Mouse (Mus musculus) brain, embryonic 14.5 days (tissue): ENCODE measurements around the gene Gm29427.

ENCODE experiments used
- CTCF ChIP-seq: fragments of 200-500 bp; IDR thresholded peaks from 2 replicates; pipeline ENCODE4 v1.5.1; 2012; ENCODE audit warnings: inconsistent platforms, mild to moderate bottlenecking, moderate library complexity, borderline replicate concordance; ENCODE audit not compliant: insufficient read depth, insufficient read length; ENCODE audit errors: extremely low read depth
- POLR2A ChIP-seq: fragments of 200-500 bp; IDR thresholded peaks from 2 replicates; pipeline ENCODE4 v1.6.1; 2012; ENCODE audit warnings: mild to moderate bottlenecking, inconsistent platforms, borderline replicate concordance; ENCODE audit not compliant: poor library complexity, insufficient read depth, insufficient read length, severe bottlenecking; ENCODE audit errors: extremely low read depth

DNA sequence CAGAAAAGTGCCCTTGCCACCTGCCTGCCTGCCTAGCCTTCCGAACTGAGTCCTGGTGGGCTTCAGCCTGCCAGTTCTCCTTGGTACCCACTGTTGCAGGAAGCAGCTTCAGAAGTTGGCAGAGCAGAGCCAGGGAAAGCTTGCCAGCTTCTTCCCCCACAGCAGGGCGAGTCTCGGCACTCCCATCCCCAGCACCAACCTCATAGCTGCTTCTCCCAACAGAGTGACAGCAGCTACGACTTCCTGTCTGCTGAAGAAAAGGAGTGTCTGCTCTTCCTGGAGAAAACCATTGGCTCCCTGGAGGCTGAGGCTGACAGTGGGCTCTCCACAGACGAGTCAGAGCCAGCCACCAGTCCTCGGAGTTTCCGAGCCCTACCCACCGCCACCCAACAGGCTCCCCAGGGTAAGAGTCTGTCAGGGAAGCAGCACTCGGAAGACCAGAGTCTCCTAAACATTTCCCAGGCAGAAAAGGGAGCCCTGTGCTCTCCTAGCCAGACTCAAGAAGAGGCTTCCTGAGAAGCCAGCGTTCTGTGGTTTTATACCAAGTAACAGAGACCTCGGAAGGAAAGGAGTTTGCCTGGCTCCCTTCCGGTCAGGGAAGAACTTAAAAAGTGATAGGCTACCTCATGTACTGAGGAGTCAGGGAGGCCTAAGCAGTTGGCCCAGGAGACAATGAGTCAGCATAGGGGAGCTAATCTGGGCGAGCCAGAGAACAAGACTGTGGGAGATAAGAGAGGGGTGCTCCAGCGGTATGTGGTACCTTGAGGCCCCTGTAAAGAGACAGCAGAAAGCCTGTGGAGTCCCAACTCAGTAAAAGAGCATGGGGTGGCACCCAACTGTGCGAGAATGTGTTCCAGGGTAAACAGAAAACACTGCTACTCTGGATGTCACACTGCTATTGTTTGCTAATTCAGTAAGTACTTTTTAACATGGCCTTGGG lies 25.5 kb upstream of the Gm29427 start:
- TF ChIP-seq POLR2A, result no peak
- TF ChIP-seq CTCF, result no peak
